Mouse (Mus musculus) small intestine, adult 10 weeks (tissue): ENCODE results near the gene Acin1. TPM values are rescaled to one million over a fixed set of nuclear protein-coding genes. Genes with fewer than 3 reads are reported as not detected.

ENCODE experiments used
- polyA plus RNA-seq: library from polyadenylated mRNA; stranded (reverse); fragments of 350-450 nt; fragmentation: Illumina TruSeq; extraction: RNeasy Lipid Tissue Mini Kit (QIAGEN cat#74804); gene quantifications from one replicate; pipeline ENCODE4 v1.2.3, GENCODE M21; 2014; ENCODE audit warnings: low replicate concordance

Acin1 gene
- 101 TPM for polyA plus RNA-seq

DNA sequence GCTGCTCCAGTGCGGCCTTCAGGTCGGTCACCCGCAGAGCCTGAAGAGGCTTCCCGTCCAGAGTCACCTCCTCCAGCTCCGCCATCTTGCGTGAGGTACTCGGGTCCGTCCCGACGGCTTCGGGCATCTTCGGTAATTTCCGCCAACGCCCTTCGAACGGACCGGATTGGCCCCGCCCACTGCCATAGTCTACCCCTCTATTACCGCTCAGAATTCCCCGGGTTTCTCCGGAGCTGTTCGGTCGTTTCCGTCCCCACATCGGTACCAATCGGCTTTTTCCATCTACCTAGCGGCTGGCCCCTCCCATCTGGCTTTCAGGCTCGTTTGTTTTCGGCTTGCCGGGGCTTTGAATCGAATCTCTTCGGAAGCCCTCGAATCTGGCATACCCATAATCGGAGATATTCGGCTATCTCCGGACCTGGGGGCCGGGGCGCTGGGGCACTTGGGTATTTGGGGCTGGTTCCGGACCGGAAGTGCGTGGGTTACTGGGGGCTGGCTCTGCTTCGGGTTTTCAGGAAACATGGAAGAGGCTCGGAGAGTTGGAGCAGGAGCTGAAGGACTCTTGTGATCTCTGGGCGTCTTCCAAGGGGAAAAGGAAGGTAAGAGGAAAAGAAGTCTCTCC lies at the start of gene Acin1:
Gene Acin1 (minus strand): TSS at position 410 of the 622 bp plus-strand sequence.

DNA sequence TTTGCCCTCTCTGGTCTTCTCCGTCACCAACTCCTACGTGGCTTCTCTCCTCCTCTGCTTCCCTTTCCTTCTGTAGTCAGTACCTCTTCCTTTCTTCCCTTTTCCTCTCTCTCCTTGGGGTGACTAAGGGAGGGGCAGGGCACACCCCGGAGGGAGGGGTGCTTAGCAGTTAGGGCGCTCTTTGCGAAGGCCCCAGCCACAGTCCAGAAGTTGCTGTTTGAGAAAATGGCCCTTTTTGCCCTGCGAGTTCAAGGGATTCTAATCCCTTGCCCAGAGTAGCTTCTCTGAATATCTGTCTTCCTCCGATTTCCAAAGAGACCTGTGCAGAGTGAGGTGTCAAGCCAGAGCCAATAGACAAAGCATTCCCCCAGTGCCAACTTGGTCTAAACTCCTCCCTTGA lies 25.3 kb upstream of the Acin1 start, which contains the start of gene Cebpe:
Gene Cebpe (minus strand): TSS at position 101 of the 400 bp plus-strand sequence.

DNA sequence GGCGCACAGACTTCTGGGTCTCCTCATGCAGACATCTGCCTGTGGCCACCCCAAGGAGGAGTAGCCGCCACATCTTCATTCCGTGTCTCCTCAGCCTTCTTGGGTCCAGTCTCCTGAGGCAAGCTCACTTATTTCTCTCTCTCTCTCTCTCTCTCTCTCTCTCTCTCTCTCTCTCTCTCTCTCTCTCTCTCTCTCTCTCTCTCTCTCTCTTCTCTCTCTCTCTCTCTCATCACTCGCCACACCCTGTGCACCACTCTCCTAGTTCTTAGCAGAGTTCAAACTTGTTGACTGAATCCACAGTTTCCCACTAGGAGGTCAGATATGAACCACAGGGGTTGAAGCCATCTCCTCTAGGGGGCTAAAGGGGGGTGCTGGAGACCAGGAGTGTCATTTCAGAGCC lies 12.0 kb upstream of the Acin1 start, which contains the start of gene Gm29776:
Gene Gm29776 (minus strand): TSS at position 101 of the 400 bp plus-strand sequence.

DNA sequence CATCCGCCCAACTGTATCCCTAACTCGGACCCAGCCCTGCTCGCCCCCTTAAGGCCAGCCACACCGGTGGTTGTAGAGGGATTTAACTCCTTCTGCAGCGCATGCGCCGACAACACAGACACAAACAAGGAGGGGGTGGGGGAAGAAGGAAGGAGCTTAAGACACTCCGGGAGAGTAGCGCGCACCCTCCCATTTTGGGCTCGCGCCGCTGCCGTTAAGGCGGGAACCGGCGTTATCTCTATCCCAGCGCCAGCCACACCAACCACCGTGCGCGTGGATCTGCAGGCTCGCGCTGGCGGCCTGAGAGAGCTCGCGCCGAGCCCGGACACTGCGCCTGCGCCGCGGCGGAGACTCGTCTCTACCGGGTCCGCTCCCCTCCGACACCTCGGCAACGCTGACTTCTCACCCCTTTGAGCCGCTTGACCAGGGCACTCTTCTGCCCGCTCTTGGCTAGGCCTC lies 639 bp downstream of the Acin1 start, which contains the start of gene 1700123O20Rik:
Gene 1700123O20Rik (plus strand): TSS at position 154 of the 459 bp plus-strand sequence.

DNA sequence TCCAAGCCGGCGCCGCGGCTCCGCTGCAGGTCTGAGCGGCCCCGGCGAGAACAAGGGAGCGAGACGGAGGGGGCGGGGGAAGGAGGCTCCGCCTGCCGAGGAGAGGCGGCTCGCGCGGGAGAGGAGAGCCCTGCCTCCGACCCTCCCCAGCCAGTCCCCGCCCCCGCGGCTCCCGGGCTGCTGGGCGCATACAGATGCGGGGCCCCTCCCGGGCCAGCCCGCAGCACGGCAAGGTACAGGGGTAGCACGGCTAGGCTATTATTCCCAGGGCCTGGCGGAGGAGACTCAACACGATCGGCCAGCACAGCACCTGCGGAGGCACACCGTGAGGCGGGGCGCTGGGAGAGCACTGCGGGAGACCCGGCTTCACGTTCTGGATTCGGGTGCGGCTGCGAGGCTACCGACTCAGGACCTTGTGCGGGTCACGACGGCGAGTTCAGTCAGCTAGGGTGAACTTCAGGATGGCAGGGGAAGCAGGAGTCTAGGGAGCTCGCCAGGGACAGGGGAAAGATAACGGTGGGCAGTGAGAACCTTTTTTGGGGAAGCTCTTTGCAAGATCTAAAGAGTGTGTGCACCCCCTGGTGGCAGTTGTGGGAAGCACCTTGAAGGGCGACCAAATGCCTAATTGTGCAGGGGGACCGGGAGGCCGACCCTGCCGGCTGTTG lies 45.3 kb downstream of the Acin1 start, which contains the start of gene Cdh24:
Gene Cdh24 (minus strand): TSS at position 60 of the 665 bp plus-strand sequence.

DNA sequence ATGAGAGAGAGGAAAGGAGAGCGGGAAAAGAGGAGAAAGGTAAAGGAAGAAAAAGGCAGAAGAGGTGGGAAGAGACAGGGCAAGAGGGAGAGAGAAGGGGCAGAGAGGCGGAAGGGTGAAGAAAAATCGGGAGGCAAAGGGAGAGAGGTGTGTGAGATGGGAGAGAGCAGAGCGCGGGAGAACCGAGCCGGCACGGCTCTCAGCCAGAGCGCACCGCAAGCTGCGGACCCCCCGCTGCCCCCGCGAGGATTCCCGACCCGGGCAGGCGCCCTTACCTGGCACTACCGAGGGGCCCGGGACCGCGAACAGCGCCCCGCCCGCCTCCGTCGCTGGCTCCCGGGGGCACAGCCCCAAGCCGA lies 45.8 kb downstream of the Acin1 start, which contains the start of gene Gm17606:
Gene Gm17606 (plus strand): TSS at position 7 of the 359 bp plus-strand sequence.

DNA sequence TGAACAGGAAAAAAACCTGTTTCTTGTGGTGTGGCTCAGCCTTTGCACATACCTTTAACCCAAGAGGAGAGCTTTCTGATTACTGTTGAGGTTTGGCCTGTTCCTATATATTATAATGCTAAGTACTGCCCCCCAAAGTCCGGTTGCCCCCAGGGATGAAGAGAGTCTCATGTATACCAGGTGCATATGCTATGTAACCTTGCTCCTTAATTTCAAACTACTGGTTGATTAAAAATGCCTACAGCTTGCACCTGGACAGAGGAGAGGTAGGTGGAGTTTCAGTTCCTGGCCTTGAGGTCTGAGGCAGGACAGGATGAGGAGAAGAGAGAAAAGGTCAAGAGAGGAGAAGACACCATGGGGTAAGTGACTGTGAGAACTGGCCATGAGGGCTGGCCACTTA lies 65.6 kb downstream of the Acin1 start, which contains the start of gene Psmb11:
Gene Psmb11 (plus strand): TSS at position 301 of the 400 bp plus-strand sequence.

DNA sequence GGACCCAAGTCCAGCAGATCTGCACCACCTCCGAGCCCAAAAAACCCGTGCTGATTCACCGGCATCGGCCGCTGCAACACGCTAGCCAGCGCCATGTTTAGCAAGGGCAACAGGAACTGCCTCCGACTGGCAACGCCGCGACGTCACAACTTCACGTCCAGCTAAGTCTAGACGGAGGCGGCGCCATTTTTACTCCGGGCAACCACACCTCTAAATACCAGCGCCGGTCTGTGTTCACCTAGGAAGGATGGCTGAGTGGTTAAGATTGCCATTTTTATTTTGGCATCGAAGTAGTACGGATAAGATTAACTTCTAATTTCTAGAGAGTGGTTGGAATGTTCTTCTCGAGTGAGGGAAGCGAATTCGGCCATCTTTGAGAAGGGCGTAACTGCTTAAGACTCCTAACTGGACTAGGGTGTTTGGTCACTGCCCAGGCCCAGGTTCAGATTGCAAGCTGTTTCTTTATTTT lies 68.8 kb downstream of the Acin1 start, which contains the start of gene Psmb5:
Gene Psmb5 (minus strand): TSS at position 126 of the 469 bp plus-strand sequence.

DNA sequence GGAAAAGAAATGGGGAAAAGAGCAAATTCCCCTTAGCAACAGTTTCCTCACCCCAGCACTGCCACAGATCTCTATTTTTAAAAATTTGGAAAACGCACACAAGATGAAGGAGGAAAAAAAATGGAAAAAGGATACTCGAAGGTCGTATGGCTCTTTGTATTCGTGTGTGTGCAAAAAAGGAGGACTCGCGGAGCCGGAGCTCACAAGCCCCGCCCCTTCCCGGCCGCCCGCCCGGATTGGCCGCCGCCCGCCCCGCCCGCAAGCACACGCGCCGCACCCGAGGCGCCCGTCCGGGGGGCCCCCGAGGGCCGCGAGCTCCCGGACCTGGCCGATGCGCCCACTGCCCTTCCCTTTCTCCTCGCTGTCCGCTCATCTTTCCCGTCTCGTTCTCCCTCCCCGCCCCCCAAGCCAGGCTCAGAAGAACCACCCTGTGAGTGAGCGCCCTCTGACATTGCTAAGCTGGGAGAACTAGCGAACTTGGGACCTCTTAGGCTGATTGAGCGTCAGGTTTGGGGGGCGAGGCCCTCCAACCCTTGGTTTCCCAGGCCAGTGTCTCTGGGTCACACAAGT lies 80.9 kb downstream of the Acin1 start, which contains the start of gene 4931414P19Rik:
Gene 4931414P19Rik (minus strand): TSS at position 242 of the 570 bp plus-strand sequence.

Other genes with a start within 250 kb of the Acin1 start
- gene Lrp10, start 222.8 kb downstream of the Acin1 start, polyA plus RNA-seq = 4.1 TPM
- not detected for gene Rem2, start 210.8 kb downstream of the Acin1 start, polyA plus RNA-seq
- gene Prmt5, start 169.4 kb downstream of the Acin1 start, polyA plus RNA-seq = 14.8 TPM
- gene Haus4, start 132.3 kb downstream of the Acin1 start, polyA plus RNA-seq = 5.1 TPM
- 1.0 TPM for gene Ajuba, start 109.4 kb downstream of the Acin1 start, polyA plus RNA-seq
- gene 4931414P19Rik, start 80.9 kb downstream of the Acin1 start, polyA plus RNA-seq = 1.3 TPM
- gene Psmb5, start 68.9 kb downstream of the Acin1 start, polyA plus RNA-seq = 0.52 TPM
- not detected for gene Psmb11, start 65.5 kb downstream of the Acin1 start, polyA plus RNA-seq
- not detected for gene Gm17606, start 46.0 kb downstream of the Acin1 start, polyA plus RNA-seq
- not detected for gene Cdh24, start 45.6 kb downstream of the Acin1 start, polyA plus RNA-seq
- gene 1700123O20Rik, start 715 bp downstream of the Acin1 start, polyA plus RNA-seq = 21.3 TPM
- not detected for gene Gm29776, start 11.9 kb upstream of the Acin1 start, polyA plus RNA-seq
- gene Cebpe, start 25.2 kb upstream of the Acin1 start, polyA plus RNA-seq = not detected
- gene Slc7a8, start 95.0 kb upstream of the Acin1 start, polyA plus RNA-seq = 32.0 TPM
- not detected for gene Rnf212b, start 127.2 kb upstream of the Acin1 start, polyA plus RNA-seq
- gene Homez, start 184.0 kb upstream of the Acin1 start, polyA plus RNA-seq = 3.3 TPM
- 3.3 TPM for gene Ppp1r3e, start 190.6 kb upstream of the Acin1 start, polyA plus RNA-seq
- gene Bcl2l2, start 196.4 kb upstream of the Acin1 start, polyA plus RNA-seq = 12.5 TPM
- not detected for gene Gm20521, start 196.5 kb upstream of the Acin1 start, polyA plus RNA-seq
- 46.7 TPM for gene Pabpn1, start 205.6 kb upstream of the Acin1 start, polyA plus RNA-seq
- gene Slc22a17, start 226.2 kb upstream of the Acin1 start, polyA plus RNA-seq = 0.22 TPM
- gene Efs, start 239.2 kb upstream of the Acin1 start, polyA plus RNA-seq = not detected
- gene Il25, start 245.8 kb upstream of the Acin1 start, polyA plus RNA-seq = not detected
- gene Cmtm5, start 249.3 kb upstream of the Acin1 start, polyA plus RNA-seq = not detected